Mouse (Mus musculus): Measurements from ENCODE around the gene 4930519P11Rik. TPM values are rescaled to one million over a fixed set of nuclear protein-coding genes. Genes with fewer than 3 reads are reported as not detected.
A peak's percentile ranks its signal among the peaks of the same experiment; 100 is the strongest.

4930519P11Rik gene
- polyA plus RNA-seq, 1 experiment from 2014 or later: 0.35 TPM

DNA sequence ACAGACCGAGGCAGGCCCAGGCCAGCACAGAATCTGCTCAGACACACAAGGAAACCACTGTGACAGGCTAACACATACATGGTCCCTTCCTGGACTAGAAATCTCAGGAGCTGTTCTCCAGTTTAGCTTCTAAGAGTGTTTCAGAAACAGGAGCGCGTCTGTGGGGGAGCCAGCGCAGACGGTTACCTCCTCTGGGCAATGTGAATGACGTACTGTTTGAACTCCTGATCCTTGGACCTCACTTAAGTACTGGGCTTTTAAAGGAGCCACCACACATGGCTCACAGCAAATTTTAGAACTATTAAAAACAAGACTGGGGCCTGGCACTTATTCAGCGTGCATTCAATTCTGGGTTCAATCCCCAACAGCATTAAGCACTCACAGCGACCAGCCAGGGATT is 46.6 kb downstream of the 4930519P11Rik start:
- H3K4me1 ChIP-seq: peaks cover 26% of the 10 kb centered on the region
- no peak for ATAC-seq (ENCODE audit: low FRiP score)
- no peaks in the 10 kb centered on the region for H3K9me3 ChIP-seq (replicated peaks)
- H3K27me3 ChIP-seq (replicated peaks): no peaks in the 10 kb centered on the region
- H3K4me3 ChIP-seq (replicated peaks): no peak overlapping the region
- H3K4me2 ChIP-seq: no peak overlapping the region
- H3K9ac ChIP-seq (replicated peaks): no peak overlapping the region
- no peak overlapping the region for H3K27ac ChIP-seq (replicated peaks)
- H3K36me3 ChIP-seq: no peaks in the 10 kb centered on the region
- WGBS: 37% methylated on average over 8 of the region's 8 CpGs

DNA sequence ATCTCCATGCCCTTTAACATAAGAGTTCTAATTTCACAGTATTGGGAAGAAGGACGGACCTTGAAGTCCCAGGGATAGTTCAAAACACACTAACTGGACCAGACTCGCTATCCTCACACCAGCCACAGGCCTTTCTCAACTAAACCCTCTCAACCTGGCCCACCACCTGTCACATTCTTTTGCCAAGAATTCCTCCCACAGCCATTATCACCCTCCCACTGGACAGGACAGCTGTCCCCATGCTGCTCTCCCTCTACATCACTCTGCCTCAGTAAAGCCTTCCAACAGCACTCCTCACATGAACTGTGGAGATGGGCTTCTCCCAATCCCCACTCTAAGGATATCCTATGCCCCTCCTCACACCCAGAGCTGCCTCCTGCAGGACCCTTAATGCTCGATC is 47.7 kb downstream of the 4930519P11Rik start:
- Histone ChIP-seq H3K4me3 (replicated peaks) (no peak overlapping the region), H3K4me1 (peaks cover 21% of the 10 kb centered on the region), H3K4me2 (no peak overlapping the region), H3K36me3 (no peaks in the 10 kb centered on the region), H3K9ac (replicated peaks) (peak overlapping the region; percentile 26; the same call in 1 of the 2 replicates), H3K9me3 (replicated peaks) (no peaks in the 10 kb centered on the region), H3K27ac (replicated peaks) (no peak overlapping the region), H3K27me3 (replicated peaks) (no peaks in the 10 kb centered on the region)
- no peak for ATAC-seq (ENCODE audit: low FRiP score)
- 65% methylated on average over 3 of the region's 3 CpGs for WGBS

DNA sequence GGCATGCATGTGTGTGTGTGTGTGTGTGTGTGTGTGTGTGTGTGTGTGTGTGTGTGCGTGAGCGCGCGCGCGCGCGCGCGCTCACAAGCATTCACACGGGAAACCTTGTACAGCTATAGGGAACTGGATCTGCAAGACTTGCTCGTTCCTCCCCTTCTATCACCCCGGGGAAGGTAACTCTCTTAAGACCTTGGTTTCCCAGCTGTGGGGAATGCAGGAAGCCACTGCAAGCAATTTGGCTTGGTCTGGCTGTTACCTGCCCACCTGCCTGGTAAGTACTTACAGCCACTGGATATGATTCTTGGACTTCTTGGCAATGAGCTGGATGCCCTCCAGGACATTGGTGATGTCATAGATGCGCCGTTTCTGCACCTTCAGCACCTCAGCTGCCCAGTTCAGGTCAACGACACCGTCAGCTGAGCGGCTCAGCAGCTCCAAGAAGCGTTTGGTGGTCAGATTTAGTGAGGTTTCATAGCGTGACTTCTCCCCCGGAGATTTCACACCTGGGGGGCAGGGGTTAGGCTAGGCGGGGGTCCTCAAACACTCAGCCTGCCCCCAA is 49.5 kb downstream of the 4930519P11Rik start:
- Histone ChIP-seq H3K9ac (replicated peaks) (no peak overlapping the region), H3K9me3 (replicated peaks) (no peaks in the 10 kb centered on the region), H3K27me3 (replicated peaks) (no peaks in the 10 kb centered on the region), H3K36me3 (no peaks in the 10 kb centered on the region), H3K4me3 (replicated peaks) (no peak overlapping the region), H3K4me2 (no peak overlapping the region), H3K4me1 (peaks cover 19% of the 10 kb centered on the region), H3K27ac (replicated peaks) (no peak overlapping the region)
- WGBS: 93% methylated on average over 22 of the region's 22 CpGs
- ATAC-seq (ENCODE audit: low FRiP score): no peak

Other genes with a start within 250 kb of the 4930519P11Rik start
- 13.7 and 13.8 TPM in 2 replicates for gene Cdk5rap1, start 240.4 kb downstream of the 4930519P11Rik start, polyA plus RNA-seq (2015; fragmentation: Nextera tagmentation; extraction: Ambion mirVana)
- 12.1 and 12.7 TPM in 2 replicates for gene Snta1, start 205.3 kb downstream of the 4930519P11Rik start, polyA plus RNA-seq (2015; fragmentation: Nextera tagmentation; extraction: Ambion mirVana)
- 35.3 and 36.1 TPM in 2 replicates for gene Cbfa2t2, start 177.0 kb downstream of the 4930519P11Rik start, polyA plus RNA-seq (2015; fragmentation: Nextera tagmentation; extraction: Ambion mirVana)
- 1.3 and 1.9 TPM in 2 replicates for gene 1700003F12Rik, start 66.4 kb downstream of the 4930519P11Rik start, polyA plus RNA-seq (2015; fragmentation: Nextera tagmentation; extraction: Ambion mirVana)
- 0.31 and 0.63 TPM in 2 replicates for gene Actl10, start 61.7 kb downstream of the 4930519P11Rik start, polyA plus RNA-seq (2015; fragmentation: Nextera tagmentation; extraction: Ambion mirVana)
- gene Necab3, start 54.5 kb downstream of the 4930519P11Rik start, polyA plus RNA-seq (2015; fragmentation: Nextera tagmentation; extraction: Ambion mirVana): 16.0 and 19.6 TPM in 2 replicates
- 3.4 and 7.4 TPM in 2 replicates for gene E2f1, start 43.5 kb downstream of the 4930519P11Rik start, polyA plus RNA-seq (2015; fragmentation: Nextera tagmentation; extraction: Ambion mirVana)
- 18.1 and 22.9 TPM in 2 replicates for gene Pxmp4, start 9.7 kb downstream of the 4930519P11Rik start, polyA plus RNA-seq (2015; fragmentation: Nextera tagmentation; extraction: Ambion mirVana)
- 2.1 and 2.3 TPM in 2 replicates for gene Zfp341, start 140 bp downstream of the 4930519P11Rik start, polyA plus RNA-seq (2015; fragmentation: Nextera tagmentation; extraction: Ambion mirVana)
- 29.6 and 31.5 TPM in 2 replicates for gene Chmp4b, start 38.3 kb upstream of the 4930519P11Rik start, polyA plus RNA-seq (2015; fragmentation: Nextera tagmentation; extraction: Ambion mirVana)
- gene Gm14214, start 156.6 kb upstream of the 4930519P11Rik start, polyA plus RNA-seq (2015; fragmentation: Nextera tagmentation; extraction: Ambion mirVana): not detected in 2 replicates
- 26.2 and 28.2 TPM in 2 replicates for gene Raly, start 177.7 kb upstream of the 4930519P11Rik start, polyA plus RNA-seq (2015; fragmentation: Nextera tagmentation; extraction: Ambion mirVana)
- 0.33 and 0.93 TPM in 2 replicates for gene a, start 178.0 kb upstream of the 4930519P11Rik start, polyA plus RNA-seq (2015; fragmentation: Nextera tagmentation; extraction: Ambion mirVana)

Data from neural tube, embryonic 15.5 days (tissue).